Mouse (Mus musculus) forebrain, embryonic 14.5 days (tissue): ENCODE measurements around the gene Olfr1057. TPM values are rescaled to one million over a fixed set of nuclear protein-coding genes. Genes with fewer than 3 reads are reported as not detected.
"Not testable (repeated sequence)": the region's sequence is repeated elsewhere in the genome, so short reads cannot be mapped to it uniquely, and the experiment has no call there.

Source experiments
- ATAC-seq: fragments of 200-750 bp; cut with Nextera tagmentation; 2 replicates; pipeline ENCODE4 v1.8.0; 2017; ENCODE audit warnings: mild to moderate bottlenecking, moderate library complexity
- DNase-seq: peaks from one replicate; pipeline ENCODE4 v3.0.0-alpha.2; 2015; ENCODE audit warnings: low spot score
- H3K27ac ChIP-seq: fragments of 300-500 bp; sonication (generic); 2 replicates; pipeline ENCODE4 v1.5.1; 2014; ENCODE audit warnings: low read depth, mild to moderate bottlenecking, control low read depth, low read length, moderate library complexity
- H3K27me3 ChIP-seq: fragments of 300-500 bp; sonication (generic); replicated peaks from 2 replicates; pipeline ENCODE4 v1.6.1; 2014; ENCODE audit warnings: low read length, control low read depth, mixed read lengths; ENCODE audit not compliant: control insufficient read depth, insufficient read depth
- H3K36me3 ChIP-seq: fragments of 300-500 bp; sonication (generic); 2 replicates; pipeline ENCODE4 v1.6.1; 2014; ENCODE audit warnings: low read length, control low read depth; ENCODE audit not compliant: control insufficient read depth, insufficient read depth
- H3K4me1 ChIP-seq: fragments of 300-500 bp; sonication (generic); 2 replicates; pipeline ENCODE4 v1.6.1; 2014; ENCODE audit warnings: antibody characterized with exemption, low read length, control low read depth; ENCODE audit not compliant: control insufficient read depth, insufficient read depth
- H3K4me2 ChIP-seq: fragments of 300-500 bp; sonication (generic); 2 replicates; pipeline ENCODE4 v1.6.1; 2014; ENCODE audit warnings: mild to moderate bottlenecking, control low read depth, low read length
- H3K4me3 ChIP-seq: fragments of 300-500 bp; sonication (generic); 2 replicates; pipeline ENCODE4 v1.5.1; 2014; ENCODE audit warnings: low read depth, low read length, control low read depth
- H3K9ac ChIP-seq: fragments of 300-500 bp; sonication (generic); 2 replicates; pipeline ENCODE4 v1.6.1; 2014; ENCODE audit warnings: mild to moderate bottlenecking, low read length, control low read depth, moderate library complexity
- H3K9me3 ChIP-seq: fragments of 300-500 bp; sonication (generic); replicated peaks from 2 replicates; pipeline ENCODE4 v1.6.1; 2016; ENCODE audit warnings: low read length, control low read depth, mixed read lengths; ENCODE audit not compliant: control insufficient read depth
- WGBS: fragments of 180-500 bp; shearing (Covaris S2); extraction: QIAGEN DNeasy Blood & Tissue Kit; methylation state at CpG from one replicate; pipeline ENCODE4 v1.1.7; 2014; 5-methylcytosine and 5-hydroxymethylcytosine counted together
- polyA plus RNA-seq: library from polyadenylated mRNA; unstranded; fragments of >200 nt; fragmentation: Nextera tagmentation; extraction: Ambion mirVana; gene quantifications from 2 replicates; pipeline ENCODE4 v1.2.1, GENCODE M21; 2014

Olfr1057 gene
- polyA plus RNA-seq, result not detected in 2 replicates

- Histone ChIP-seq H3K4me1 (no peaks in the 10 kb centered on the region), H3K9ac (no peak within 1 kb of the TSS), H3K4me3 (no peak within 1 kb of the TSS), H3K36me3 (no peaks in the 10 kb centered on the region), H3K27me3 (no peaks in the 10 kb centered on the region), H3K4me2 (no peak within 1 kb of the TSS), H3K9me3 (no peaks in the 10 kb centered on the region), H3K27ac (no peak within 1 kb of the TSS)
- DNase-seq (no peak), ATAC-seq (no peak)
Observed at GRCm38 (mm10) chr2:86378293-86378692, at the start of gene Olfr1057. Gene Olfr1057, minus strand, starts transcription at chr2:86378393.

- H3K27ac ChIP-seq, DNase-seq, ATAC-seq, H3K4me1 ChIP-seq, H3K4me3 ChIP-seq, H3K9ac ChIP-seq, H3K9me3 ChIP-seq, H3K36me3 ChIP-seq, H3K27me3 ChIP-seq, H3K4me2 ChIP-seq: not testable (repeated sequence)
Observed at GRCm38 (mm10) chr2:86426649-86427048, 48.5 kb upstream of the Olfr1057 start, which contains the start of gene Olfr1062. Gene Olfr1062, minus strand, starts transcription at chr2:86426749.

DNA sequence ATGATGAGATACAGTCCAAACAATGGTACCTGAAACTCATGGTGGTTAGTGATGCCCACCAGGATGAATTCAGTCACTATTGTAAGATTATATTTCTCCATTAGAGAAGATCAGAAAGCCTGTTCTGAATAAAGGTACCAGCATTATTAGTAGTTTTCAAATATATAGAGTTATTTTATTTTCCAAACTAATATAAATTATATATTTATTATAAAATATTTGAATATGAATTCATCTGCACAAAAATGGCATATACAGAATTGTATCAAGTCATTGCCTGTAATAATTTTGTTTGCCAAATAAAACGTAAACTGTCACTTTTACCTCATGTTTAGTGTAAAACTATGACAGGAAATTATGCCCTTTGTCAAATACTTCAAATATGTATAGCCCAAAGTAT, 35.8 kb upstream of the Olfr1057 start, which contains the start of gene Olfr1061:
TSS of gene Olfr1061 (minus strand) at position 101 of the 400 bp plus-strand sequence.
- no peaks in the 10 kb centered on the region for H3K27me3 ChIP-seq
- H3K36me3 ChIP-seq, result no peaks in the 10 kb centered on the region
- H3K9me3 ChIP-seq, result no peaks in the 10 kb centered on the region
- H3K4me1 ChIP-seq, result no peaks in the 10 kb centered on the region
- DNase-seq, result no peak
- H3K27ac ChIP-seq, result no peak within 1 kb of the TSS
- no peak for ATAC-seq
- no peak within 1 kb of the TSS for H3K4me2 ChIP-seq
- H3K4me3 ChIP-seq, result no peak within 1 kb of the TSS
- H3K9ac ChIP-seq, result no peak within 1 kb of the TSS
- WGBS, result 83% methylated on average over 1 of the region's 1 CpGs

GRCm38 (mm10) chr2:86395114-86395513, 16.9 kb upstream of the Olfr1057 start:
- no peaks in the 10 kb centered on the region for H3K4me1 ChIP-seq
- 95% methylated on average over 2 of the region's 2 CpGs for WGBS

GRCm38 (mm10) chr2:86388461-86388860, 10.3 kb upstream of the Olfr1057 start, which contains the start of gene Olfr1058:
Gene Olfr1058, minus strand, starts transcription at chr2:86388561.
- DNase-seq, result not testable (repeated sequence)

More at GRCm38 (mm10) chr2:86395114-86395513, 16.9 kb upstream of the Olfr1057 start:
- Histone ChIP-seq H3K9ac (no peak overlapping the region), H3K27me3 (no peaks in the 10 kb centered on the region), H3K27ac (no peak overlapping the region), H3K4me3 (no peak overlapping the region), H3K9me3 (no peaks in the 10 kb centered on the region), H3K36me3 (no peaks in the 10 kb centered on the region), H3K4me2 (no peak overlapping the region)
- no peak for ATAC-seq
- DNase-seq, result no peak

DNA sequence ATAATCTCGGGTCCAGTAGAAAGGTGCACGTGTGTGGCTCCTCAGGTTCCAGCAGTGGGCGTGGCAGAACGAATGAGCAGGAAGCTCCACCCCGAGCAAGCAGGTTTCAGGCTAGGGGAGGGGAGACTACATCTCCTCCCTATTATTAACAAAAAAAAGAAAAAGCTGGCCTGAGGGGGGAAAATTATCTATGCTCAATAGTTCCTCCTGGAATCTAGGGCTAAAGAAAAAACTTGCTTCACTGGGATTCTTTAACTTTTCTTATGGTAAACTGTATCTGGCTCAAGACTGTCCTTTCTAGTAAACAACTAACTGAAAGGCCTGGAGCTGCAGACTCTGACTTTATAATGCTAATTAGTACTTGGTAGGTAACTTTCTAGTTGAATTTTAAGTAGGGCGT, 11.9 kb downstream of the Olfr1057 start:
- H3K4me2 ChIP-seq, ATAC-seq, H3K9ac ChIP-seq, DNase-seq, H3K4me3 ChIP-seq, H3K4me1 ChIP-seq, H3K27ac ChIP-seq, H3K36me3 ChIP-seq, H3K9me3 ChIP-seq, H3K27me3 ChIP-seq: not testable (repeated sequence)
- WGBS, result no CpG with 5 or more reads among the region's 6 CpGs

More at GRCm38 (mm10) chr2:86388461-86388860, 10.3 kb upstream of the Olfr1057 start, which contains the start of gene Olfr1058:
- H3K27ac ChIP-seq, H3K4me3 ChIP-seq, H3K9me3 ChIP-seq, H3K9ac ChIP-seq, H3K4me1 ChIP-seq, ATAC-seq, H3K36me3 ChIP-seq, H3K4me2 ChIP-seq, H3K27me3 ChIP-seq: not testable (repeated sequence)

- no peak within 1 kb of the TSS for H3K27ac ChIP-seq
- no peak for ATAC-seq
Observed at GRCm38 (mm10) chr2:86362369-86362768, 15.8 kb downstream of the Olfr1057 start, which contains the start of gene Olfr1056. Gene Olfr1056, minus strand, starts transcription at chr2:86362469.

GRCm38 (mm10) chr2:86351751-86352150, 26.4 kb downstream of the Olfr1057 start:
- H3K4me3 ChIP-seq, H3K27ac ChIP-seq, H3K9me3 ChIP-seq, ATAC-seq, H3K36me3 ChIP-seq, H3K9ac ChIP-seq, H3K4me1 ChIP-seq, H3K27me3 ChIP-seq, H3K4me2 ChIP-seq: not testable (repeated sequence)
- 86% methylated on average over 1 of the region's 1 CpGs for WGBS
- DNase-seq, result peak; percentile 48

More at GRCm38 (mm10) chr2:86362369-86362768, 15.8 kb downstream of the Olfr1057 start, which contains the start of gene Olfr1056:
- Histone ChIP-seq H3K27me3 (no peaks in the 10 kb centered on the region), H3K4me2 (no peak within 1 kb of the TSS), H3K9ac (no peak within 1 kb of the TSS), H3K9me3 (no peaks in the 10 kb centered on the region), H3K4me1 (no peaks in the 10 kb centered on the region), H3K4me3 (no peak within 1 kb of the TSS), H3K36me3 (no peaks in the 10 kb centered on the region)
- no peak for DNase-seq

GRCm38 (mm10) chr2:86350184-86350583, 28.0 kb downstream of the Olfr1057 start, which contains the start of gene Olfr1055:
Gene Olfr1055, minus strand, starts transcription at chr2:86350284.
- H3K9me3 ChIP-seq, result no peaks in the 10 kb centered on the region
- H3K9ac ChIP-seq, result no peak within 1 kb of the TSS
- ATAC-seq (no peak), DNase-seq (no peak)
- H3K27me3 ChIP-seq, result no peaks in the 10 kb centered on the region
- H3K4me2 ChIP-seq, result no peak within 1 kb of the TSS
- H3K36me3 ChIP-seq, result no peaks in the 10 kb centered on the region
- H3K4me3 ChIP-seq, result no peak within 1 kb of the TSS
- no peak within 1 kb of the TSS for H3K27ac ChIP-seq
- WGBS, result 89% methylated on average over 5 of the region's 5 CpGs
- H3K4me1 ChIP-seq, result no peaks in the 10 kb centered on the region
